Mouse (Mus musculus) myocyte (in vitro differentiated cells): Measurements from ENCODE around the gene Col2a1. TPM values are rescaled to one million over a fixed set of nuclear protein-coding genes. Genes with fewer than 3 reads are reported as not detected.

ENCODE experiments used
- H3K27me3 ChIP-seq: one replicate; pipeline ENCODE4 v1.6.1; 2011; ENCODE audit not compliant: control insufficient read depth, insufficient read depth, insufficient read length
- H3K36me3 ChIP-seq: one replicate; pipeline ENCODE4 v1.6.1; 2011; ENCODE audit not compliant: control insufficient read depth, insufficient read depth
- H3K4me2 ChIP-seq: one replicate; pipeline ENCODE4 v1.6.1; 2011; ENCODE audit warnings: low read depth, control low read depth
- H3K4me3 ChIP-seq: one replicate; pipeline ENCODE4 v1.5.1; 2011; ENCODE audit warnings: mild to moderate bottlenecking, control low read depth, moderate library complexity
- H3K79me2 ChIP-seq: one replicate; pipeline ENCODE4 v1.6.1; 2011; ENCODE audit not compliant: control insufficient read depth, insufficient read depth
- H3ac ChIP-seq: one replicate; pipeline ENCODE4 v1.6.1; 2011; ENCODE audit not compliant: control insufficient read depth, insufficient read length
- CEBPB ChIP-seq: IDR thresholded peaks from 2 replicates; pipeline ENCODE4 v1.6.1; 2011; ENCODE audit warnings: mild to moderate bottlenecking, moderate library complexity; ENCODE audit not compliant: poor library complexity, insufficient read depth, severe bottlenecking
- E2F4 ChIP-seq: IDR thresholded peaks from one replicate; pipeline ENCODE4 v1.6.1; 2011; ENCODE audit warnings: mild to moderate bottlenecking, control low read depth, moderate library complexity; ENCODE audit not compliant: insufficient read depth
- MAX ChIP-seq: IDR thresholded peaks from one replicate; pipeline ENCODE4 v1.6.1; 2011; ENCODE audit warnings: low read depth, mild to moderate bottlenecking, control low read depth
- MYOD1 ChIP-seq, 3 experiments: IDR thresholded peaks; one replicate each; pipeline ENCODE4 v1.6.1; 2011; ENCODE audit warnings: control low read depth in 2 of 3, low read depth in 2 of 3, mild to moderate bottlenecking in 2 of 3, moderate library complexity in 1 of 3; ENCODE audit not compliant: insufficient read length in 2 of 3, control insufficient read depth in 1 of 3
- MYOG ChIP-seq, 3 experiments: IDR thresholded peaks; one replicate each; pipeline ENCODE4 v1.6.1; 2011; ENCODE audit warnings: control low read depth in 2 of 3, low read depth in 2 of 3, mild to moderate bottlenecking in 2 of 3; ENCODE audit not compliant: insufficient read length in 2 of 3, control insufficient read depth in 1 of 3, insufficient read depth in 1 of 3
- POLR2A ChIP-seq: IDR thresholded peaks from one replicate; pipeline ENCODE4 v1.6.1; 2011; ENCODE audit warnings: low read depth, mild to moderate bottlenecking, control low read depth, moderate library complexity; ENCODE audit not compliant: insufficient read length
- POLR2AphosphoS2 ChIP-seq: IDR thresholded peaks from one replicate; pipeline ENCODE4 v1.6.1; 2011; ENCODE audit warnings: low read depth, control low read depth; ENCODE audit not compliant: insufficient read length
- REST ChIP-seq: IDR thresholded peaks from one replicate; pipeline ENCODE4 v1.6.1; 2011; ENCODE audit warnings: mild to moderate bottlenecking, control low read depth, moderate library complexity; ENCODE audit not compliant: insufficient read depth, insufficient read length
- SRF ChIP-seq: IDR thresholded peaks from one replicate; pipeline ENCODE4 v1.6.1; 2011; ENCODE audit warnings: low read depth; ENCODE audit not compliant: control insufficient read depth, insufficient read length
- TCF12 ChIP-seq: IDR thresholded peaks from one replicate; pipeline ENCODE4 v1.6.1; 2011; ENCODE audit warnings: mild to moderate bottlenecking, control low read depth; ENCODE audit not compliant: poor library complexity, insufficient read depth, severe bottlenecking
- TCF3 ChIP-seq: IDR thresholded peaks from one replicate; pipeline ENCODE4 v1.6.1; 2011; ENCODE audit warnings: low read depth, control low read depth; ENCODE audit not compliant: insufficient read length
- USF1 ChIP-seq: IDR thresholded peaks from one replicate; pipeline ENCODE4 v1.6.1; 2011; ENCODE audit warnings: low read depth, mild to moderate bottlenecking, control low read depth, moderate library complexity
- polyA plus RNA-seq: library from polyadenylated mRNA; unstranded; fragments of >200 nt; fragmentation: generic; extraction: Trizol; gene quantifications from one replicate; pipeline ENCODE4 v1.2.1, GENCODE M21; 2012; ENCODE audit warnings: missing spikeins

The Col2a1 gene
- polyA plus RNA-seq, 1 experiment = 0.01 TPM

DNA sequence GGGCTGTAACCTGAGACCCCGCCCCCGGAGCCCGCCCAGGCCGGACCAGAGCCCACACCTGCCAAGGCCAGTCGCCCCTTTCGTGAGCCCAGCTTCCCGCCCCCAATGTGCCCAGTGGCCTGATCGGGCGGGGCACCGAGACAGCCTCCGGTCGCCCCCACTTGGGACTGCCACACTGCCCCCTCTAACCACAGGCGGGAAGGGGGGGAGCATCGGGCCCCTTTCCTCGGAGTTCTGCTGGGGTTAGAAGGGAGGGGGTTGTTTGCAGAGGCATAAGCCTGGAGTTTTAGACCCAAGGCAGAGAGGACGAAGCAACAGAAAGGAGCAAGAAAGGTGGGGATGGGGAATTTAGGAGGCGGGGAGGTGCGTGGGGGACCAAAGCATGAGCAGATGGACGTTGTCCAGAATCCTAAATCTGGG lies 255 bp upstream of the Col2a1 start:
- no peak for TF ChIP-seq SRF
- Histone ChIP-seq H3ac (no peak overlapping the region), H3K4me2 (no peak overlapping the region), H3K79me2 (no peaks in the 10 kb centered on the region), H3K36me3 (no peaks in the 10 kb centered on the region), H3K4me3 (no peak overlapping the region), H3K27me3 (peaks cover 88% of the 10 kb centered on the region)

GRCm38 (mm10) chr15:98002991-98003821 lies 1.3 kb downstream of the Col2a1 start:
- H3K27me3 ChIP-seq = peaks cover 94% of the 10 kb centered on the region
- TF ChIP-seq MYOG (IDR thresholded peaks at IDR 0.05; ENCODE audit: control insufficient read depth in 1 of 3, insufficient read depth in 1 of 3, insufficient read length in 2 of 3, low read depth in 2 of 3) (no peak), CEBPB (no peak), MAX (no peak), SRF (no peak), POLR2A (no peak), USF1 (no peak), REST (no peak), MYOD1 (IDR thresholded peaks at IDR 0.05; ENCODE audit: control insufficient read depth in 1 of 3, insufficient read length in 2 of 3, low read depth in 2 of 3) (no peak), TCF12 (no peak), TCF3 (no peak), POLR2AphosphoS2 (no peak), E2F4 (no peak)
- H3K36me3 ChIP-seq = no peaks in the 10 kb centered on the region
- no peaks in the 10 kb centered on the region for H3K79me2 ChIP-seq
- no peak overlapping the region for H3K4me3 ChIP-seq
- peak overlapping the region; percentile 69 for H3K4me2 ChIP-seq
- no peak overlapping the region for H3ac ChIP-seq

- TF ChIP-seq REST (no peak), POLR2AphosphoS2 (no peak), MAX (no peak), TCF12 (no peak), MYOD1 (IDR thresholded peaks at IDR 0.05; ENCODE audit: control insufficient read depth in 1 of 3, insufficient read length in 2 of 3, low read depth in 2 of 3) (no peak), USF1 (no peak), POLR2A (no peak), MYOG (IDR thresholded peaks at IDR 0.05; ENCODE audit: control insufficient read depth in 1 of 3, insufficient read depth in 1 of 3, insufficient read length in 2 of 3, low read depth in 2 of 3) (no peak), TCF3 (no peak), CEBPB (no peak), E2F4 (no peak), SRF (no peak)
- no peak overlapping the region for H3K4me3 ChIP-seq
- H3K79me2 ChIP-seq = no peaks in the 10 kb centered on the region
- no peaks in the 10 kb centered on the region for H3K36me3 ChIP-seq
- H3K27me3 ChIP-seq = peaks cover 94% of the 10 kb centered on the region
- no peak overlapping the region for H3ac ChIP-seq
- H3K4me2 ChIP-seq = peak overlapping the region; percentile 69
Observed at GRCm38 (mm10) chr15:98002113-98002990, 2.1 kb downstream of the Col2a1 start.

DNA sequence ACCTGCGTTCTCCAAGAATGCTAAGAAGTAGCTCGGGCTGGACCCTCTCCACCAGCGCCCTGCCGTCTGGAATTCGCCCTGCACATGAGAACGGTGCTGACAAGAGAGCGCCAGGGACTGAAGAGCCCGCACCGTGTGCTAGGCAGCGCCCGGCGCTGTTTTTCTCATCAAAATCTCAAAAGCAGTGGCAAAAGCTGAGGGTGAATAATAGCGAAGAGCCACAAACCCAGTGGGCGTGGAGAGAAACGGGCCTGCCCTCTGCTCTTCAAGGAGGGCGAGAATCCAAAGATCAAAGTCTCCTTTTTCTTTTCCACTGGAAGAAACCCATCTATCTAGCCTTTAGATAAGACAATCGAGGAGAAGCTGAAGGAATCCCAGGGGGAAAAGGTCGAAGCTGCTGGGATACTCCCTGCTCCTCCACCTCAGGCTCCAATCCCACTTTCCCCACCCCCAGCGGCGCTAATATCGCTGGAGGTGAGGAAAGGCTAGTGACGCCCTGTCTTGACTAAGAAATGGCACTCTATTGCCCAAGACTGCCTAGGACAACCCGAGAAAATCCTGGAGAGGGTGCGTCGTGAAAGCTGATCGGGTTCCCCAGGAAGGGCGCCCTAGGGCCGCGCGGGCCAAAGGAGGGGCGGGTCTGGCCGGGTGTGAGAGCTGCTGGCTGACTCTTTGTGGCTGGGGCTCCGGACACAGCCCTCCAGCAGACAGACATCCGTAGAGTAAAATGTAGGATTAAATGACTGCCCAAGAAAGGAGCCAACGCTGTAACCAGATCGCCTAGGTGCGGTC lies 3.0 kb downstream of the Col2a1 start:
- TF ChIP-seq MYOG (IDR thresholded peaks at IDR 0.05; ENCODE audit: control insufficient read depth in 1 of 3, insufficient read depth in 1 of 3, insufficient read length in 2 of 3, low read depth in 2 of 3) (no peak), E2F4 (no peak), REST (no peak), MYOD1 (IDR thresholded peaks at IDR 0.05; ENCODE audit: control insufficient read depth in 1 of 3, insufficient read length in 2 of 3, low read depth in 2 of 3) (no peak), MAX (no peak), SRF (no peak), POLR2A (no peak), TCF12 (no peak), USF1 (no peak), TCF3 (no peak), POLR2AphosphoS2 (no peak), CEBPB (no peak)
- Histone ChIP-seq H3K79me2 (no peaks in the 10 kb centered on the region), H3K27me3 (peaks cover 93% of the 10 kb centered on the region), H3K4me2 (peak overlapping the region; percentile 69), H3K4me3 (no peak overlapping the region), H3K36me3 (no peaks in the 10 kb centered on the region), H3ac (no peak overlapping the region)
